Mouse (Mus musculus) megakaryocyte, embryonic 14.5 days (primary cell): ENCODE data around the gene Cacnb3. TPM values are rescaled to one million over a fixed set of nuclear protein-coding genes. Genes with fewer than 3 reads are reported as not detected.

Experiments
- H3K27me3 ChIP-seq: replicated peaks from 2 replicates; pipeline ENCODE3; 2012; ENCODE audit warnings: inconsistent platforms
- H3K36me3 ChIP-seq: replicated peaks from 2 replicates; pipeline ENCODE3; 2012; ENCODE audit warnings: low read length, inconsistent platforms, mixed read lengths
- H3K4me1 ChIP-seq: 2 replicates; pipeline ENCODE4 v1.6.1; 2012; ENCODE audit warnings: inconsistent platforms
- H3K4me3 ChIP-seq: replicated peaks from 2 replicates; pipeline ENCODE3; 2012; ENCODE audit warnings: moderate library complexity, mild to moderate bottlenecking, inconsistent platforms
- H3K9me3 ChIP-seq: 2 replicates; pipeline ENCODE4 v1.6.1; 2012; ENCODE audit warnings: inconsistent platforms
- FLI1 ChIP-seq: IDR thresholded peaks from 2 replicates; pipeline ENCODE4 v1.6.1; 2012; ENCODE audit warnings: low read length, inconsistent platforms, mixed read lengths
- GATA1 ChIP-seq: IDR thresholded peaks from 3 replicates; pipeline ENCODE4 v1.6.1; 2012; ENCODE audit warnings: mixed read lengths, low read length, inconsistent platforms, borderline replicate concordance
- polyA plus RNA-seq: library from polyadenylated mRNA; stranded (reverse); fragments of >175 nt; gene quantifications from 2 replicates; pipeline ENCODE4 v1.2.3, GENCODE M21; 2012; ENCODE audit warnings: low replicate concordance; ENCODE audit not compliant: insufficient read depth

The Cacnb3 gene
- polyA plus RNA-seq, 1 experiment: 0.46 TPM

DNA sequence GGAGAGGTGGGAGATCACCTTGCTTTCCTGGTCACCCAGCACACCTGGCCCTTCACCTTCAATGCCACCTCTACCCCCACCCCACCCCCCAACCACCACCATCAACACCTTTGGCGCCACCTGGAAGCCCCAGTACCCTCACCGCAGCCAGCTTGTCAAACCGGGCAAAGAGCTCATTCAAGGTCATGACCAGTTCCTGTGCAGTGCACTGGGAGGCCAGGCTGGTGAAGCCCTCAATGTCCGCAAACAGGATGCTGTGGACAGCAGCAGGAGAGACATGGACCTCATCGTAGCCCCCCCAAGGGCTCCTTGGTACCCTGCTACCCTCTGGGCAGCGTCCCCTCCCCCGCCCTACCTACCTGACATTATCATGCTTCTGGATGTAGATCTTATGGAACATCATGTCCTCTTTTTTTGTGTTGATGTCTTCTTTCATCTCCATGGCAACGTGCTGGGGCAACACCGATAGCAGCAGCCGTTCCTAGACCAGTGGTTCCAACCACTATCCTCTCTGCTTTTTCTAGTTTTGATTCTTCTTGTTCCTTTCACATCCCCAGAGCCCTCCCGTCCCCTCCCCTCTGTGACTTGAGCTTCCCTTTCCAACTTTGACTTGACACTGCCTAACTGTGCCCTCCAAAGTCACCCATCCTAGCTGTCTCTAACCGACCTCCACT, 30.5 kb upstream of the Cacnb3 start:
- peaks cover 34% of the 10 kb centered on the region for H3K27me3 ChIP-seq
- H3K9me3 ChIP-seq: no peaks in the 10 kb centered on the region
- TF ChIP-seq GATA1 (no peak), FLI1 (no peak)
- H3K4me3 ChIP-seq: no peak overlapping the region
- H3K4me1 ChIP-seq: peaks cover 74% of the 10 kb centered on the region
- peaks cover 96% of the 10 kb centered on the region for H3K36me3 ChIP-seq

DNA sequence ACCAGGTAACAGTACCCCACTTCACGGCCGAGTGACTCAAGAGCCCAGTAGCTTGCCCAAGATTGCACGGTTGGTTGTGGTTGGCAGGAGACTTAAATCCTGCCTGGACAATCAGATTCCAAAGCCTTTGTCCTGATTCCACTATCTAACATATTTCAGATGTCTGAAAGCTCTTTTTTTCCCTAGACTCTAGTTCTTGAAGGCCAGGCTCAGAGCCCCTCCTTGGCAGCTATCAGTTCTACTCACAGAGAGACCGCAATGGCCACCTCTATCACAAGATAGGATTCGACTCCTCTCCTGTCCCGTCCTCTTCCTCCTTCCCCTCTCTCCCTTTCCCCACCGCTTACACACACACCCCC, 28.8 kb upstream of the Cacnb3 start:
- H3K4me3 ChIP-seq: peak overlapping the region; percentile 38
- H3K36me3 ChIP-seq: peaks cover 79% of the 10 kb centered on the region
- H3K4me1 ChIP-seq: peaks cover 84% of the 10 kb centered on the region
- peaks cover 33% of the 10 kb centered on the region for H3K27me3 ChIP-seq
- H3K9me3 ChIP-seq: no peaks in the 10 kb centered on the region
- no peak for TF ChIP-seq GATA1
- no peak for TF ChIP-seq FLI1

DNA sequence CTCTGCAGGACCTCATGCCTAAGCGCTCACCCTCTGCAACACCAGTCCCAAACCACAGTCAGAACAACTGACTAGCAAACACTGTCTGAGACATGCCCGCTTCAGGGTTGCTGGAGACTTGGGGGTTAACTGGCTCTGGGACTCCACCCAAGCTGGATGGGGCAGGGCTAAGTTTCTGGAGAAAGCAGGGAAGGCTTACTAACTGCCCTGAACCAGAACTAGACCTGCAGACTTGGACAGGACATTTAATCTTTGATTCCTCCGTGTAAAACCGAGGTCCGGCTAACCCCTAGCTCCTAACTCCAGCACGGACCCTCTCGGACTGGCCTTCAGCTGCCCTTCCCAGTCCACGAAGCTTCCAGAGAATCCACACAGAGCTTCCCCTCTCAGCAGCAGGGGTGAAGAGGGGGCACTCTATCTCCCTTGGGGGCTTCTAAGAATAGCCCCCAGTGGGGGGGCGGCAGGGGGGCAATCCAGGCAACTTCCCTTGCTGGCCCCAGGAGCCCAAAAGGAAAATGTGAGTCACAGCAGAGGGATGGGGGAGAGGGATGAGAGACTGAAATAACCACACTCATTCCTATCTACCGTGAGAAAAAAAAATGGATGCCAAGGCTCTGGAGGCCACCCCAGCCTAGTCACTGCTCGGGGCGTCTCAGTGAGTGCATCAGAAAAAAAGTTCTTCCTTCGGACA, 28.3 kb upstream of the Cacnb3 start:
- Histone ChIP-seq H3K27me3 (peaks cover 35% of the 10 kb centered on the region), H3K4me3 (peak overlapping the region; percentile 43), H3K9me3 (no peaks in the 10 kb centered on the region), H3K36me3 (peaks cover 74% of the 10 kb centered on the region), H3K4me1 (peaks cover 89% of the 10 kb centered on the region)
- no peak for TF ChIP-seq GATA1

DNA sequence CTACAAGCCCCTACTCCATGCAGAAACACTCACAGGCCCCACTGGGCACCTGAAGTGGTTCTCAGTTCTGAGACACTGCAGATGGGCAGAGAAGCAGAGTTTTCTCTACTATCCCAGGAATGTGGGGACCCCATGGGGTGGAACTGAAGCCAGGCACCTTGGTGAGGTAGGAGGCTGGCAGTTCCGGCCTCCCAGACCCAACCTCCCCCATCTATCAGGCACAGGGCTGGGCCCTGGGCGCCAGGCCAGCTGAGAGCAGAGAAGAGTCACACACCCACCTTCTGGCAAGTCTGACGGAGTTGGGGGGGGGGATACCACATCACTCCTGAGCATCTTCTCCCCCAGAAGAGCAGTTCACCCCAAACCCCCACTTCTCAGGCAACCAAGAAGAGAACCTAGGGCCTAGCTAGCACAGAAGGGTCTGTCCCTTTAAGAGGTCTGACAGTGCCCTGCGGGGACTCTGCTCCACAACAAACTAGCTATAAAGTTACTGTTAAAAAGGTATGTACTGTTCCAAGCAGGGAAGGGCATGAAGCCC, 27.6 kb upstream of the Cacnb3 start:
- Histone ChIP-seq H3K4me3 (peak overlapping the region; percentile 43), H3K9me3 (no peaks in the 10 kb centered on the region), H3K4me1 (peaks cover 92% of the 10 kb centered on the region), H3K27me3 (peaks cover 38% of the 10 kb centered on the region), H3K36me3 (peaks cover 68% of the 10 kb centered on the region)
- TF ChIP-seq FLI1 (no peak), GATA1 (no peak)

DNA sequence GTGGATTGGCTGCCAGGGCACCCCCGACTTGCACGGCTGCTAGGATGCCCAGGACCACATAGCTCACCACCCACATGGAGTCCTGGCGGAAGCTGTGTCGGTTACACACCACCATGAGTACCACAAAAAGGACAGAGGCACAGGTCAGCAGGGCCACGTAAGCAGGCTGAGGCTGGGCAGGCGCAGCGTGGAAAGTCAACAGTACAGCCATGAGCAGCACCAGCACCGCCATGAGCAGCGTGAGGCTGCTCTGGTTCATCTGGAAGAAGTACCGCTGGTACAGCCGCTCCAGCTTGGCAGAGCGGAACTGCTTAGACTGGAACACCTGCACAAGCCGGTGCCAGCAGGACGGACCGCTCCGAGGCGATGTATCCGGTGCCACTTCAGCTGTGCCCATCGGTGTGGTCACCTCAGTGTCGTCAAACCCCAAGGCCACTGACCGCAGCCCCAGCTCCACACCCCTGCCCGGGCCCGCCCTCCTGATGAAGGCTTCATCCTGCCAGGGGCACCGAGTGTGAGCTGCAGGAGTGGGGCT, 26.5 kb upstream of the Cacnb3 start:
- peak overlapping the region; percentile 6 for H3K4me3 ChIP-seq
- H3K4me1 ChIP-seq: peaks cover 94% of the 10 kb centered on the region
- peaks cover 57% of the 10 kb centered on the region for H3K36me3 ChIP-seq
- H3K9me3 ChIP-seq: no peaks in the 10 kb centered on the region
- TF ChIP-seq GATA1: no peak
- TF ChIP-seq FLI1: no peak
- H3K27me3 ChIP-seq: peaks cover 41% of the 10 kb centered on the region

DNA sequence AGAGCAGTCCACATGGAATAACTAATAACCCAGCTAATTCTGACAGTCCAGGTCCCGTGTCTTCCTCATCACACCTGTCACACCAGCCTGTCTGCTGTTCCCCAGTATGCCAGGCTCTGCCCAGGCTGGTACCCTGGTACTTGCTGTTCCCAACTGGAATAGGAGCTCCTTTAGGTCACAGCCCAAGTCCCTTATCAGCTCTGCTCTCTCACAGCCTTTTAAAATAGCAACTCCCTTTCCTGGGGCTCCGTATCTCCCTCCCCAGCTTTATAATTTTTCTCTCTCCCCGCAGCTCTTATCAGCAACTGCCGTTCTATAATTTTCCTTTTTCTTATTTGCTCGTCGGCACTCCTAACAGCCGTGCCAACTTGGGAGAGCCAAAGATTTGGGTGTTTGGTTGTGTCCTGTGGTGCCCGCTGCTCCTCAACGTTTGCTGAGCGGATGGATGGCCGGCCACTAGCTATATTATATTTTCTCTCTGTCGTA, 24.5 kb upstream of the Cacnb3 start:
- peaks cover 39% of the 10 kb centered on the region for H3K36me3 ChIP-seq
- peaks cover 89% of the 10 kb centered on the region for H3K4me1 ChIP-seq
- no peaks in the 10 kb centered on the region for H3K9me3 ChIP-seq
- TF ChIP-seq FLI1 (no peak), GATA1 (peak; percentile 42; the same call in 1 of the 3 replicates)
- peak overlapping the region; percentile 96 for H3K4me3 ChIP-seq
- peaks cover 54% of the 10 kb centered on the region for H3K27me3 ChIP-seq

DNA sequence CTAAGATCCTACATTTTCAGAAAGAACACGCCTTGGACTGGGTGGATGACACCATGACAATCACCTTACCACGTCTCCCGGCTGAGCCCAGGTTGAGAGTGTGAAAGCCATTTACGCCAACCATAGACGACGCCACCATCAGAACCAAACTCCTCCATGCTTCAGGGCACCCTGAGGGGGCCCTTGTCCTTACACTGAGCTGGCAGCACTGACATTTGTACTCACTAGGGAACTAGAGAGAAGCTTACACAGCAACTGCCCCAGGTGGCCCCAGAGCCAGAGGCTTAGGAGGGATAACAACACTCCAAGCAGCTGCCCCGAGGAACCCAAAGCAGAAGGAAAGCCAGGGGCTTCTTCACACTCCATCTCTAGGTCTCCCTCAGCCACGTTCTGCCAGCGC, 23.9 kb upstream of the Cacnb3 start:
- no peaks in the 10 kb centered on the region for H3K9me3 ChIP-seq
- peaks cover 32% of the 10 kb centered on the region for H3K36me3 ChIP-seq
- H3K4me1 ChIP-seq: peaks cover 83% of the 10 kb centered on the region
- TF ChIP-seq GATA1 (no peak), FLI1 (no peak)
- peak overlapping the region; percentile 96 for H3K4me3 ChIP-seq
- peaks cover 57% of the 10 kb centered on the region for H3K27me3 ChIP-seq

DNA sequence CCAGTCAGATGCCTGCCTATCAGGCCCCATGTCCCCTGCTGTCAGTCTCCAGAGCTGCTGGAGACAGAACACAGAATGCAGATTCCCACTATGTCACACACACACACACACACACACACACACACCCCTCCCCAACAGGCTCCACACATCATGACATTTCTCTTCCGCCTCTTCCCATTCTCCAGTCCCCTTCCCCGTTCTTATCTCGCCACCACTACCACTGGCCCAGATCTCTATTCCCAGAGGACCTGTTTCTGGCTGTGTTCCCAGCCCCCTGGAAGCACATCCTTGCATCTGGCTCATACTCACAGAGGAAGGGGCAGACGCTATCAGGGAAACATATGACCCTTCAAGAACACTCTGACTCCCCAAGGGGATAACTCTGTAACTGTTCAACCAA, 23.1 kb upstream of the Cacnb3 start:
- Histone ChIP-seq H3K4me3 (peak overlapping the region; percentile 96), H3K9me3 (no peaks in the 10 kb centered on the region), H3K27me3 (peaks cover 55% of the 10 kb centered on the region), H3K36me3 (peaks cover 25% of the 10 kb centered on the region), H3K4me1 (peaks cover 80% of the 10 kb centered on the region)
- TF ChIP-seq GATA1: no peak
- TF ChIP-seq FLI1: no peak

DNA sequence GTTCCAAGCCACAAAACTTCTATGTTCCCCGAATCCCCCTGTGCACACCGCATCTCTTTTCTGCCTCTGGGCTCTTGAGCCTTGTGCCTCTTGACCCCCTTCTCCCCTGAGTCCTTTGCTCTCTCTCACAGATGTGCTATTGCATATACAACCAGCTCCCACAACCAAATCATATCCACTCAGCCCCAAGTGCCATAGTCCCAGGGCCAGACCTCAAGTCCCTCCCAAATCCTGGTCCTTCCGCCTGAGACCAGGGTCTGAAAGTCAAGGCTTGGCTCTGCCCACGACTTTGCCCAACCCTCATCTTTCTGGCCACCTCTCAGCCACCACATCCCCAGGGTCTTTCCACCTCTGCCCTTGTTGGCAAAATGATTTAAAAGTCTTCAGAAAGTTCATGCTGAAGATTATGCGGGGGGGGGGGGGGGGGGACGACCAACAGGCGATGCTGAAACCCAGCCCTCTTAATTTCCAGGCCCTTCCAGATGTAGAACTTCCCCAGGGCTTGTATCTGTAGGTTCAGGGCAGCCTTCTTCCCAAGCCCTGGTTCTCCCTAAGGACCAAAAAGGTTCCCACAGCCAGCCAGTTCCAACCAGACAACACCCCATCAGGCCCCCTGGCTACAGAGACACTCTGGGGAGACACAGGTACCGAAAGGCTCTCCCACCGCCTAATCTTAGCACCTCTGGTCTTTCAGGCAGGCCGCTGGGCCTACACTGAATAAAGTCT, 22.4 kb upstream of the Cacnb3 start:
- H3K4me1 ChIP-seq: peaks cover 74% of the 10 kb centered on the region
- peaks cover 55% of the 10 kb centered on the region for H3K27me3 ChIP-seq
- H3K36me3 ChIP-seq: peaks cover 19% of the 10 kb centered on the region
- peak overlapping the region; percentile 96 for H3K4me3 ChIP-seq
- H3K9me3 ChIP-seq: no peaks in the 10 kb centered on the region
- no peak for TF ChIP-seq FLI1
- no peak for TF ChIP-seq GATA1
